Mouse (Mus musculus) embryonic facial prominence, embryonic 15.5 days (tissue): Measurements from ENCODE around the gene Shox2. TPM values are rescaled to one million over a fixed set of nuclear protein-coding genes. Genes with fewer than 3 reads are reported as not detected.

Source experiments
- ATAC-seq: fragments of 200-750 bp; cut with Nextera tagmentation; 2 replicates; pipeline ENCODE4 v1.8.0; 2017; ENCODE audit warnings: low read depth, moderate TSS enrichment; ENCODE audit not compliant: insufficient number of reproducible peaks, low FRiP score, low TSS enrichment
- H3K27ac ChIP-seq: fragments of 300-500 bp; sonication (generic); replicated peaks from 2 replicates; pipeline ENCODE4 v1.5.1; 2015; ENCODE audit warnings: mild to moderate bottlenecking, inconsistent platforms
- H3K27me3 ChIP-seq: fragments of 300-500 bp; sonication (generic); 2 replicates; pipeline ENCODE4 v1.6.1; 2015; ENCODE audit warnings: inconsistent platforms
- H3K36me3 ChIP-seq: fragments of 300-500 bp; sonication (generic); 2 replicates; pipeline ENCODE4 v1.6.1; 2015; ENCODE audit warnings: mild to moderate bottlenecking, inconsistent platforms
- H3K4me1 ChIP-seq: fragments of 300-500 bp; sonication (generic); 2 replicates; pipeline ENCODE4 v1.6.1; 2015; ENCODE audit warnings: inconsistent platforms
- H3K4me2 ChIP-seq: fragments of 300-500 bp; sonication (generic); replicated peaks from 2 replicates; pipeline ENCODE4 v1.6.1; 2015; ENCODE audit warnings: mild to moderate bottlenecking, inconsistent platforms
- H3K4me3 ChIP-seq: fragments of 300-500 bp; sonication (generic); replicated peaks from 2 replicates; pipeline ENCODE4 v1.5.1; 2015; ENCODE audit warnings: mild to moderate bottlenecking, inconsistent platforms
- H3K9ac ChIP-seq: fragments of 300-500 bp; sonication (generic); 2 replicates; pipeline ENCODE4 v1.6.1; 2015; ENCODE audit warnings: inconsistent platforms
- H3K9me3 ChIP-seq: fragments of 300-500 bp; sonication (generic); replicated peaks from 2 replicates; pipeline ENCODE4 v1.6.1; 2016; ENCODE audit warnings: inconsistent platforms
- WGBS: fragments of 180-500 bp; shearing (Covaris S2); methylation state at CpG from one replicate; pipeline ENCODE4 v1.1.7; 2015; 5-methylcytosine and 5-hydroxymethylcytosine counted together
- polyA plus RNA-seq: library from polyadenylated mRNA; unstranded; fragments of >200 nt; fragmentation: Nextera tagmentation; extraction: Ambion mirVana; gene quantifications from 2 replicates; pipeline ENCODE4 v1.2.1, GENCODE M21; 2015

Shox2 gene
- 27.1 and 30.8 TPM in 2 replicates for polyA plus RNA-seq

- Histone ChIP-seq H3K4me3 (peak within 1 kb of the TSS; percentile 60), H3K27ac (peak within 1 kb of the TSS; percentile 85), H3K4me1 (peaks cover 31% of the 10 kb centered on the region), H3K27me3 (peaks cover 50% of the 10 kb centered on the region), H3K9me3 (no peaks in the 10 kb centered on the region), H3K4me2 (peak within 1 kb of the TSS; percentile 85), H3K9ac (peak within 1 kb of the TSS; percentile 42), H3K36me3 (no peaks in the 10 kb centered on the region)
- ATAC-seq = 0 out of 2 replicates have a peak, but pooled peaks have one; percentile 8
- WGBS = 0% methylated on average over 15 of the region's 15 CpGs
These were observed at the start of gene Shox2 for GRCm38 (mm10) chr3:66981706-66982105. Gene Shox2 (minus strand): TSS chr3:66981771.

DNA sequence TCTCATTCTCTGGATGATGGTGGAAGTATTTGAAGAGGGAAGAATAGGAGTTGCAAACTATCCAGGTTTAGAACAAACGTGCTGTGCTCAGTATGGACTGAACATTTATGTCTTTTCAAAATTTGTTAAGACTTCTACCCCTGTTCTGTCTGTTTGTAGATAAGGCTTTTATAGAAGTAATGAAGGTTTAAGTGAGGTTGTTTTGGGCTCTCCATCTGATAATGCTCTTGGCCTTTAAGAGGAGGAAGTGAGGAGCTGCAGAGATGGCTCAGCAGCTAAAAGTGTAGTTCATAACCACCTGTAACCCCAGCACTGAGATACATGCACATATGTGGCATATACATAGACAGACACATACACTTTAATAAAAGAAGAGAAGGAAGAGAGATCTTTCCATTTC is 15.2 kb upstream of the Shox2 start:
- H3K4me2 ChIP-seq = no peak overlapping the region
- H3K27ac ChIP-seq = no peak overlapping the region
- H3K9me3 ChIP-seq = no peaks in the 10 kb centered on the region
- no peak overlapping the region for H3K9ac ChIP-seq
- WGBS = 92% methylated on average over 1 of the region's 1 CpGs
- no peaks in the 10 kb centered on the region for H3K27me3 ChIP-seq
- no peaks in the 10 kb centered on the region for H3K4me1 ChIP-seq
- ATAC-seq = no peak
- H3K4me3 ChIP-seq = no peak overlapping the region
- peaks cover 21% of the 10 kb centered on the region for H3K36me3 ChIP-seq

- Histone ChIP-seq H3K4me2 (peak overlapping the region; percentile 66), H3K9ac (peak overlapping the region; percentile 85), H3K9me3 (no peaks in the 10 kb centered on the region), H3K36me3 (no peaks in the 10 kb centered on the region), H3K27me3 (peaks cover 13% of the 10 kb centered on the region), H3K27ac (no peak overlapping the region; the same call in 1 of the 2 replicates), H3K4me1 (peaks cover 16% of the 10 kb centered on the region), H3K4me3 (peak overlapping the region; percentile 84)
- 5% methylated on average over 1 of the region's 1 CpGs for WGBS
- no peak for ATAC-seq
These were observed 4.7 kb upstream of the Shox2 start for GRCm38 (mm10) chr3:66986287-66986560.

- peak overlapping the region; percentile 66 for H3K4me2 ChIP-seq
- WGBS = under 1% methylated on average over 55 of the region's 60 CpGs
- no peaks in the 10 kb centered on the region for H3K9me3 ChIP-seq
- ATAC-seq = peak; percentile 89
- no peaks in the 10 kb centered on the region for H3K36me3 ChIP-seq
- peaks cover 21% of the 10 kb centered on the region for H3K4me1 ChIP-seq
- peaks cover 18% of the 10 kb centered on the region for H3K27me3 ChIP-seq
- peak overlapping the region; percentile 85 for H3K9ac ChIP-seq
- peak overlapping the region; percentile 71 for H3K27ac ChIP-seq
- H3K4me3 ChIP-seq = peak overlapping the region; percentile 84
These were observed 4.1 kb upstream of the Shox2 start for GRCm38 (mm10) chr3:66985539-66986286.

DNA sequence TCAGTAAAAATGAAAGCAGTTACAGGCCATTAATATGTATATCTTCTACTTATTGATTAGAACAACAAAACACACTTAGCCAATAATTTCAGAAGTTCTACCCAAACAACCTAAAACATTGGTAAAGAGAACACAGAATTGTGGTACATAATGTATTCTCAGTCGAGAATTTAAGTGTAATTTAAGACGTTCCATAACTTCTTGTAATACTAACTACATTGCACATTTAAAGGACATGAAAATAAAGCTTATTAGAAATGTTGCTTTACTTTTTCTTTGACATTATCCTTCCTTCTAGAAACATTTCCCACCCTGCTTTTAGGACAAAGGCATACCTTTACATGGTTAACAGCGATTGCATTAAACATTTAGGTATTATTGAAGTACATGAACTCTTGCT is 1.9 kb upstream of the Shox2 start:
- Histone ChIP-seq H3K4me1 (peaks cover 29% of the 10 kb centered on the region), H3K27me3 (peaks cover 33% of the 10 kb centered on the region), H3K4me3 (no peak overlapping the region), H3K9me3 (no peaks in the 10 kb centered on the region), H3K4me2 (no peak overlapping the region), H3K27ac (no peak overlapping the region), H3K9ac (no peak overlapping the region), H3K36me3 (no peaks in the 10 kb centered on the region)
- WGBS = 35% methylated on average over 3 of the region's 3 CpGs
- ATAC-seq = no peak

DNA sequence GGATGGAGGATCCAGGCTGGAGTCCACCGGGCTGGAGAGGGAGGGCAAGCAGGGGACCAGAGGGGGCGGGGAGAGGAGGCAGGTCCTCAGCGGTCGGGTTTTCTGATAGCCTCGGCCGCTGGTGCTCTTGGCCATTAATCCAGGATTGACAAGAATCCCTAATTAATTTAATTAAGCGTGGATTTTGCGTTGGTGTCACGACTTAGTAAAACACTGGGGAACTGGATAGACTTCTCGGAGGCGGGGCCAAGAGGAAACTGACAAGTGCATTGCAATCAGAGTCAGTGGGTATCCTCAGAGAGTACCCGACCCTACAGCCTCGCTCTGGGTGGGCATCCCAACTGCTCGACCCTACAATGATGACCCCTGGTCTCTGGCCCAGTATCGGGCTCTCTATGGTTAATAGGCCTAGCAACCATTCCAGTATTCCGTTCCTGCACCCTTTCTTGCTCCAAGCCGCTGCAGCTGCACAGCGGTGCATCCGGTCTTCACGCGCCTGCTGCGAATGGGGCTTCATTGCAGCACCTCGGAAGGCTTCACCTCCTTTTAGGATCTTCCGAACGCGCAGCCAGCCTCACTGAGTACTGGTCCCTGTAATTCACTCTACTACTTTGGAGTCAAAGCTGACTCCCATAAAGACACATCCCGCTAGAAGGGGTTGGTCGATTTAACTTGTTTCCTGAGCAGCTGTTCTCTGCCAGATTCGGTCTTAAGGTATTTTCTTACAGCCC is 775 bp upstream of the Shox2 start:
- ATAC-seq = no peak
- peaks cover 31% of the 10 kb centered on the region for H3K4me1 ChIP-seq
- peak overlapping the region; percentile 60 for H3K4me3 ChIP-seq
- peak overlapping the region; percentile 48; the same call in 1 of the 2 replicates for H3K27ac ChIP-seq
- WGBS = under 1% methylated on average over 29 of the region's 29 CpGs
- H3K27me3 ChIP-seq = peaks cover 44% of the 10 kb centered on the region
- H3K9ac ChIP-seq = no peak overlapping the region
- H3K36me3 ChIP-seq = no peaks in the 10 kb centered on the region
- H3K4me2 ChIP-seq = peak overlapping the region; percentile 85
- H3K9me3 ChIP-seq = no peaks in the 10 kb centered on the region

DNA sequence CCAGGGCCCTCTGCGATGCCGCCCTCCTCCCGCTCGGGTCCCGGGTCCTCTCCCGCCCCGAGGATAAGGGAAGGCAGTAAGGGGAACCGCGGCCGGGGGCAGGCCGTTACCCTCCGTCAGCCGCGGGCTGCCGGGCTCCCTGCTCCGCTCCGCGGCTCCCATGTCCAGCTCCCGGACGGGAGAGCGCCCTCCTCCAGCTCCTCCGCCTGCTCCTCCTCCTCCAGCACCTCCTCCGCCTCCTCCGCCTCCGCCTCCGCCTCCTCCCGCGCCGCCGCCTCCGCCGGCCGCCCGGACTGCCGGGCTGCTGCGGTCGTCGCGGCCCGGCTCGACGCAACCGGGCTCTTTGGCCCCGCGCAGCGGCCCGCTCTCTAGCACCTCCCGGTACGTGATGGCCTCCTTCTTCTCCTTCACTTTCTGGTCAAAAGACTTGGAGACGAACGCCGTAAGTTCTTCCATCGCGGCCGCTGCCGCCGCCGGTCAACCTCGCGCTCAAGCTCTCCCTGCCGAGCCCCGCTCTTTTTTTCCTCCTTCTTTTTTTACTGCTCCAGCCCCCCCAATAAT is 390 bp downstream of the Shox2 start, which contains the start of gene Rsrc1:
TSS of gene Rsrc1 (plus strand) at position 290 of the 561 bp plus-strand sequence.
- peaks cover 53% of the 10 kb centered on the region for H3K27me3 ChIP-seq
- no peaks in the 10 kb centered on the region for H3K36me3 ChIP-seq
- H3K4me1 ChIP-seq = peaks cover 26% of the 10 kb centered on the region
- peak within 1 kb of the TSS; percentile 85 for H3K27ac ChIP-seq
- peak within 1 kb of the TSS; percentile 85 for H3K4me2 ChIP-seq
- peak; percentile 59; the same call in 1 of the 2 replicates for ATAC-seq
- no peaks in the 10 kb centered on the region for H3K9me3 ChIP-seq
- under 1% methylated on average over 55 of the region's 62 CpGs for WGBS
- H3K9ac ChIP-seq = peak within 1 kb of the TSS; percentile 42
- peak within 1 kb of the TSS; percentile 60 for H3K4me3 ChIP-seq

DNA sequence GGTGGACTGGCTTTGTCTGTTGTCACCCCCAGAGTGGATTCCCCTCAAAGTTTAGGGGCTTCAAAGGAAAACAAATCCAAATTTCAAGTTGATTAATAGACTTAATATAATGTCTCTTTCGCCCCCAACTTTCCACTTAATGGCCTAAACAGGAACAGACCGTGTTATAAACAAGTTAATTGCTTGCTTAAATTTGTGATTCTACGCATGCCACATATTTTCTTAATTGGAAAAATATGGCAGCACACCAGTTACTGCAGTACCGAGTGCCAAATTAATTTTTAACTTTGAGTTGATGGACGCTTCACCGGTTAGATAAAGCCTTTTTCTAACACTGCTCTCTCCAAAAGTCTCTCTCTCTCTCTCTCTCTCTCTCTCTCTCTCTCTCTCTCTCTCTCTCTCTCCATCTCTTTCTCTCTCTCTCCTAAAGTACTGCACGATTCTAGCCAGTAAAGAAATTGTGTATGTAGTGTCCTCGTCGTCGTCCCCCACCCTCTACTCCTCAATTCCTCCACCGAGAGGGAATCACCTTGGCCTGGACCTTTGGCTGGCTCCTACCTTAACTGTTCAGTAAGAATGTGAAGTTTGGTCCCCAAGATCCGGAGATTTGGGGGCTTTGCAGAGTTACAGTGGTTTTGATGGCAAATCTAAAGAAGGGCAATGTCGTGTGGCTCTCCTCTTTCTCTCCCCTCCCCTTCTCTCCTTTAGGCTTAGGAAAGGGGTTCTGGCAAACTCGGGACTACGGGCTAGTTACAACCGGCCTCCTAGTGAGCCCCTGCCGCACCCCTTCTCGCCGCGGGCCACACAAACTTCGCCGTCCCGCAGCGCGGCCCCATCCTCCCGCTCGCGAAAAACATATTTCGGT is 1.2 kb downstream of the Shox2 start:
- Histone ChIP-seq H3K9me3 (no peaks in the 10 kb centered on the region), H3K27ac (peak overlapping the region; percentile 85), H3K27me3 (peaks cover 55% of the 10 kb centered on the region), H3K9ac (peak overlapping the region; percentile 42), H3K4me1 (peaks cover 23% of the 10 kb centered on the region), H3K4me3 (peak overlapping the region; percentile 60), H3K36me3 (no peaks in the 10 kb centered on the region), H3K4me2 (peak overlapping the region; percentile 85)
- 2% methylated on average over 29 of the region's 29 CpGs for WGBS
- ATAC-seq = no peak

DNA sequence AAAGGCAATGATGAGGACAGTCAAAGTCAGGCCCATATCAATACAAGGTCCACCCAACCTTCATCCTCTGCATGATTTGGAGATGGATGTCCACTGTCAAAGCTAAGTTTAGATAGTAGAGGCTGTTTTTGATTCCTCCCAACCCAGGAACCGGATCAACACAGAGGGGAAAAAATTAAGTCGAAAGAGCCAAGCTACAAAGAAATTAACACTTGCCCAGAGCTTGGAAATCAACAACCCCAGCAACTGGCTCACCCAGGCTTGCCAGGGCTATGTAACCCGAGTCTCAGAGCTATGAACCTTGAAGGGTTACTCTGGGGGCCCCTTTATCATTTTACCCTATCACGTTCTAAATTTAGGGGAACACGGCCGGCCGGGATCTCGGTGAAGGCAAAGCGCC is 2.1 kb downstream of the Shox2 start:
- peak overlapping the region; percentile 85 for H3K4me2 ChIP-seq
- H3K4me1 ChIP-seq = peaks cover 23% of the 10 kb centered on the region
- H3K27me3 ChIP-seq = peaks cover 62% of the 10 kb centered on the region
- WGBS = 8% methylated on average over 9 of the region's 9 CpGs
- no peaks in the 10 kb centered on the region for H3K36me3 ChIP-seq
- peak overlapping the region; percentile 60 for H3K4me3 ChIP-seq
- ATAC-seq = no peak
- no peaks in the 10 kb centered on the region for H3K9me3 ChIP-seq
- H3K9ac ChIP-seq = no peak overlapping the region; the same call in 1 of the 2 replicates
- peak overlapping the region; percentile 58; the same call in 1 of the 2 replicates for H3K27ac ChIP-seq

DNA sequence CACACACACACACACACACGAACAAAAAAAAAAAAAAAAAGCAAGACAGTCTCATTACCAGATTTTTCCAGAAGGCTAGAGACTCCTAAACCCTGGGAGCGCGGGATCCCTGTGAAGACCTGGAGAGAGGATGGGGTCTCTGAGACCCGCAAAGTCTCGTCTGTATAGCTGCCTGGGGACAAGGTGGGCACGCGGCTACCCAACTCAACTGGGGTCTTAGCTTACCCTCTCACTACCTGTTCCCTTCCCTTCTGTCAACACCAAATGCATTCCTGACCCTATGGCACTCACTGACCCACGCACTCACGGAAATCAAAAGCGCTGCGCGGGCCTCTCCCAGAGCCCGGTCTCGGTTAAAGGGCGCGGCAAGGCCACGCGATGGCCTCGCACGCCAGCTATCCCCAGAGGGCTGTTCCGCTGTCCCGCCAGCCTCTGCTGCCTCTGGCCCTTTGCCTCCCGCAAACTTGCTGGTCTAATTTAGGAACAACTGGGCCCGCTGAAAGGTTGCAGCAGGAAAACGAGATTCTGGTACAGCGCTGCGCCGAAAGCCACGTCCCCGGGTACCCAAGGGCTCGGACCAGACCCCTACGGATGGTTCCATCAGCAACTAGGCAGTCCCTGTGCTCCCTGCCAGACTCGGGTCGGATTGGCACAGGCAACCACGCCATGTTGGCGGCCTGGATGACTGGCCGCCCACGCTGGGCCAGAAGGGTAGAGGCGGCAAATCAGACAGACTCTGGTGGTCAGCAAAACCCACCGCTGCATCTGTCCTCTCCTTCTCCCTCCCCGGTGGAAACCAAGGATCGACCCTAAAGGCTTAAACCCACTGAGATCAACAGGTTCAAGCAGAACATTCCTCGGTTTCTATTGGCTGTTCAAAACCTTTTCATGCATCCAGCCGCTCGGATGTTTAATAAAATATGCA is 2.9 kb downstream of the Shox2 start:
- no peaks in the 10 kb centered on the region for H3K9me3 ChIP-seq
- 3% methylated on average over 45 of the region's 45 CpGs for WGBS
- peak overlapping the region; percentile 85 for H3K4me2 ChIP-seq
- peaks cover 24% of the 10 kb centered on the region for H3K4me1 ChIP-seq
- ATAC-seq = no peak
- H3K4me3 ChIP-seq = peak overlapping the region; percentile 60
- H3K27ac ChIP-seq = peak overlapping the region; percentile 45; the same call in 1 of the 2 replicates
- H3K27me3 ChIP-seq = peaks cover 70% of the 10 kb centered on the region
- H3K9ac ChIP-seq = peak overlapping the region; percentile 12; the same call in 1 of the 2 replicates
- H3K36me3 ChIP-seq = no peaks in the 10 kb centered on the region
